Mouse (Mus musculus): Measurements from ENCODE around the gene Cldn14. TPM values are rescaled to one million over a fixed set of nuclear protein-coding genes. Genes with fewer than 3 reads are reported as not detected.

Cldn14 gene
- polyA plus RNA-seq (2012; rRNA removed; ENCODE audit: low replicate concordance), result 0.25 and 0.90 TPM in 2 replicates

DNA sequence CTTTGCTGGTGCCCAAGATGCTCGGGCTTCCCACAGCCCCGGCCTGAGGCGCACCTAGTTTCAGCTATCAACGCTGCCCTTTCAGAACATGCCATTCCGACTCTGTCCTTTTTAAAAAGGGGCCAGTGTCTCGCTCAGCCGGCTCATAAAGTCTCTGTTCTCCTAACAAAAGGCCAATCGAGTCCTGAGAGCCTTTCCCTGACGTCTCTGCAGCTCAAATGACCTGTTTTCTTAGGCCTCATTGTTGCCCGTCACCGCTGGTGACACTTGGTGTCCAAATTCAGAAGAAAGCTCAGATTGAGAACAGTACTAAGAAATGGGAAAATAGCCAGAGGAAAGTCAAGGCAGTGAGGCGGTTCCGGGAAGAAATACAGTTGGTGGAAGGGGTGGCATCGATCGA lies at the start of gene Cldn14:
Gene Cldn14, minus strand, starts transcription at position 101 of the 400 bp plus-strand sequence.

DNA sequence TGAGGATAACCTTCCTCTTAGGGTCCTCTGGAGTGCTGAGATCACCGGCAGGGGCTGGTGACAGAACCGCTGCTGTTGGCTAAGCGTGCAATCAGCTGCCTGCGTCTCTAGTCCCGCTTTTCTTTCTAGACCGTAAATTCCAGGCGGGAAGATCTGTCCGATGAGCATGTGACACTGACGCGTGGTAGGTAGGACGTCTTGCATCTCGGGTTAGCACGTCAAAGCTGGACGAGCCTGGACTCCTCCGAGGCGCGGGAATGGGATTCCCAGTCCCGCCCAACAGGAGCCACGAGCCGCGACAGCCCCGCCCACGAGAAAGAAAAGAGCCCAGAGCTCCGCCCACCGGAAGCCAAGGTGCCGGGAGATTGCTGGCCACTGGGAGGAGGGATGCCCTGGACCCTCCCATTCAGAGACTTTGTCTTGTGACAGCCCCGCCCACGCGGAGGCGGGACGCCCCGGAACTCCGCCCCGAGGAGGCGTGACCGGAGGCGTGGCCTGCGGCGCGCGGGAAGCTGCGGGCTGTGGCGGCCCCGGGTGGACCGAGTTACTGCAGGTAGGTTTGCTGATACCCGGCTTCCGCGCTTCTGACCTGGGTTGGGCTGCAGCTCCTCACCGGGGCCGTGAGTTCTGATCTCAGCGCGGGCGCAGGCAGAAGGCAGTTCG lies 125.1 kb downstream of the Cldn14 start, which contains the start of gene Chaf1b:
Gene Chaf1b, plus strand, starts transcription at position 479 of the 663 bp plus-strand sequence.

Other genes starting within 250 kb of the Cldn14 start
- 1.2 TPM in 2 replicates for gene Morc3, start 176.7 kb downstream of the Cldn14 start, polyA plus RNA-seq (2012; rRNA removed; ENCODE audit: low replicate concordance)
- gene Chaf1b, start 124.9 kb downstream of the Cldn14 start, polyA plus RNA-seq (2012; rRNA removed; ENCODE audit: low replicate concordance), result 1.6 and 3.3 TPM in 2 replicates
- not detected in 2 replicates for gene Sim2, start 76.1 kb upstream of the Cldn14 start, polyA plus RNA-seq (2012; rRNA removed; ENCODE audit: low replicate concordance)

All from duodenum, adult 2 months (tissue).